Mouse (Mus musculus): ENCODE results near the gene Endou. TPM values are rescaled to one million over a fixed set of nuclear protein-coding genes. Genes with fewer than 3 reads are reported as not detected.

Endou gene
- polyA plus RNA-seq, 1 experiment from 2014 or later = 0.86 TPM

DNA sequence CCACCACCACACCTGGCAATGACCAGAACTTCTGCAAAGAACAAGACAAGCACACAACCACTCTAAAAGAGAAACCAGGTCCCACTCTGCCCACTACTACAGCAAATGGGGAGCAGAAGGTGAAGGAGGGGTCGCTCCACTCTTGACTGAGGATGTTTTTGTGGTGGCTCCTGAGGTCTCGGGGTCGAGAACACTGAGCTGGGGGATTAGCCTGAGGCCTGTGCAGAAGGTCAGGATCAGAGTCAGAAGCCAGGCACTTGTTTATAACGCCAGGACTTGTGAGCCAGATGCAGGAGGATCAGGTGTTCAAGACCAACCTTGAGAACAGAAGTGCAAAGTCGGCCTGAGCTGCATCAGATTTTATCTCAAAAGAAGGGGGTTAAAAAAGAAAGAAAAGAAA, 3.6 kb downstream of the Endou start:
- no peaks in the 10 kb centered on the region for H3K36me3 ChIP-seq
- no peak overlapping the region for H3K4me2 ChIP-seq
- no peak overlapping the region for H3K27ac ChIP-seq
- no peaks in the 10 kb centered on the region; the same call in 1 of the 2 replicates for H3K9me3 ChIP-seq (replicated peaks)
- no peaks in the 10 kb centered on the region for H3K27me3 ChIP-seq
- H3K9ac ChIP-seq = no peak overlapping the region
- H3K4me3 ChIP-seq = no peak overlapping the region
- WGBS = 70% methylated on average over 5 of the region's 5 CpGs
- H3K4me1 ChIP-seq (replicated peaks) = peaks cover 6% of the 10 kb centered on the region; the same call in 1 of the 2 replicates
- ATAC-seq (replicated peaks; ENCODE audit: insufficient number of reproducible peaks, insufficient read depth, low FRiP score, low read depth) = no peak

DNA sequence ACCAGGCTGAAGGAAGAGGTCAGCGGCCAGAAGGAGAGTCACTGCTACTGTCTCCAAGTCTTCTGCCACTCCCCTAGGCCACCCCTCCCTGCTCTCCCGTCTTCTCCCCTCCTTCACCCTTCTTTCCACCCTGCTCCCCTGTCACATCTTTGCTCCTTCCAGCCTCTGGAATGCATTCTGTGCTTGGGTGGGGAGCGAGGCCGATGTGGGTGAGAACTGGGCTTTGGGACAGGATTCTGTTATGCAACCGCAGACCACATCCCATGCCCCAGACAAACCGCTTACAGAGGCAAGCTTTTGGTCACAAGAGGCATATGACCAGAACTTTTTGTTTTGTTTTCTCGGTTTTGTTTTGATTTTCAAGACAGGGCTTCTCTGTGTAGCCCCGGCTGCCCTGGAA, 4.1 kb downstream of the Endou start:
- Histone ChIP-seq H3K4me3 (no peak overlapping the region), H3K9me3 (replicated peaks) (no peaks in the 10 kb centered on the region), H3K9ac (no peak overlapping the region), H3K27me3 (no peaks in the 10 kb centered on the region), H3K27ac (no peak overlapping the region), H3K36me3 (no peaks in the 10 kb centered on the region), H3K4me2 (no peak overlapping the region), H3K4me1 (replicated peaks) (peaks cover 6% of the 10 kb centered on the region; the same call in 1 of the 2 replicates)
- WGBS = 58% methylated on average over 8 of the region's 8 CpGs
- no peak for ATAC-seq (replicated peaks; ENCODE audit: insufficient number of reproducible peaks, insufficient read depth, low FRiP score, low read depth)

DNA sequence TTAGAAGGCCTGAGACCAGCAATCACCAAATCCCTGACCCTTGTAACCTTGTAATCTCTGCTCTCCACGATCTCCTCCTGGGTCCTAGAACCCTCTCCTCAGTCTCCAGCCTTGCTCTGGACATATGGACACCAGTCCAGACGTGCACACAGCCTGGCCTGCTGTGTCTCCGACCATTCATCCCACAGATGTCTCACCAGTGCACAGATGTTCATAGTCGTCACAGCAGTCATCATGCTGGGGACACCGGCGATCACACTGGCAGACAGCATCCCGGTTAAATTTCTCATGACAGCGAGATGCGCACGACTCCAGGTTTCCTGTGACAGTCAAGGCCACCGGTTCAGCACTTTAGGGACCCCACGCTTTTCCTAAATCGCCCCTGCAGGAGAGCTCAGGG, 4.8 kb downstream of the Endou start:
- Histone ChIP-seq H3K4me2 (no peak overlapping the region), H3K4me1 (replicated peaks) (peaks cover 6% of the 10 kb centered on the region), H3K36me3 (no peaks in the 10 kb centered on the region), H3K9me3 (replicated peaks) (no peaks in the 10 kb centered on the region), H3K27me3 (no peaks in the 10 kb centered on the region), H3K27ac (no peak overlapping the region), H3K4me3 (no peak overlapping the region), H3K9ac (no peak overlapping the region)
- no peak for ATAC-seq (replicated peaks; ENCODE audit: insufficient number of reproducible peaks, insufficient read depth, low FRiP score, low read depth)
- WGBS = 78% methylated on average over 13 of the region's 13 CpGs

DNA sequence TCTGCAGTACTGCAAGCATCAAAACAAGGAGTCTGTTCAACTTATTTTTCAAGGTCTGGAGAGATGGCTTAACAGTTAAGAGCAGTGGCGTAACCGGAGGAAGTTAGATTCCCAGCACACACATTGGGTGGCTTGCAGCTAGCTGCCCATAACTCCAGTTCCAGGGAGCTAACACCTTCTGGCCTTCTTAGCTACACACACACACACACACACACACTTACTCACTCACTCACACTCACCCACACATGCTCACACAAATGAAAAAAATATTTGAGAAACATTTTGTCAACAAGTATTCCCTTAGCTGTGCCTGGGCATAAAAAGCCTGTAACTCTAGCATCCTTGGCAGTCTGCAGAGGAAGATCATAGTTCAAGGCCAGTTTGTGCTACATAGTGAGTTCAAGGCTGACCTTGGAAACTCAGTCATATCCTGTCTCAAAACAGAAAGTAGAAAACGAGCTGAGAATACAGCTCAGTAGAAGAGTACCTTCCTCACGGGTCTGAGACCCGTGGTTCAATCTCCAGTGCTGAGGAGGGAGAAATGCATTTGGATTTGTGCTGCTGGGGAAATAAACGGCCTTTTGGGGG, 5.8 kb downstream of the Endou start:
- H3K9ac ChIP-seq = no peak overlapping the region
- no peaks in the 10 kb centered on the region for H3K36me3 ChIP-seq
- H3K9me3 ChIP-seq (replicated peaks) = no peaks in the 10 kb centered on the region
- no peak overlapping the region for H3K4me2 ChIP-seq
- ATAC-seq (replicated peaks; ENCODE audit: insufficient number of reproducible peaks, insufficient read depth, low FRiP score, low read depth) = no peak
- H3K27ac ChIP-seq = no peak overlapping the region
- 73% methylated on average over 6 of the region's 6 CpGs for WGBS
- peaks cover 10% of the 10 kb centered on the region for H3K4me1 ChIP-seq (replicated peaks)
- H3K4me3 ChIP-seq = no peak overlapping the region
- H3K27me3 ChIP-seq = no peaks in the 10 kb centered on the region

DNA sequence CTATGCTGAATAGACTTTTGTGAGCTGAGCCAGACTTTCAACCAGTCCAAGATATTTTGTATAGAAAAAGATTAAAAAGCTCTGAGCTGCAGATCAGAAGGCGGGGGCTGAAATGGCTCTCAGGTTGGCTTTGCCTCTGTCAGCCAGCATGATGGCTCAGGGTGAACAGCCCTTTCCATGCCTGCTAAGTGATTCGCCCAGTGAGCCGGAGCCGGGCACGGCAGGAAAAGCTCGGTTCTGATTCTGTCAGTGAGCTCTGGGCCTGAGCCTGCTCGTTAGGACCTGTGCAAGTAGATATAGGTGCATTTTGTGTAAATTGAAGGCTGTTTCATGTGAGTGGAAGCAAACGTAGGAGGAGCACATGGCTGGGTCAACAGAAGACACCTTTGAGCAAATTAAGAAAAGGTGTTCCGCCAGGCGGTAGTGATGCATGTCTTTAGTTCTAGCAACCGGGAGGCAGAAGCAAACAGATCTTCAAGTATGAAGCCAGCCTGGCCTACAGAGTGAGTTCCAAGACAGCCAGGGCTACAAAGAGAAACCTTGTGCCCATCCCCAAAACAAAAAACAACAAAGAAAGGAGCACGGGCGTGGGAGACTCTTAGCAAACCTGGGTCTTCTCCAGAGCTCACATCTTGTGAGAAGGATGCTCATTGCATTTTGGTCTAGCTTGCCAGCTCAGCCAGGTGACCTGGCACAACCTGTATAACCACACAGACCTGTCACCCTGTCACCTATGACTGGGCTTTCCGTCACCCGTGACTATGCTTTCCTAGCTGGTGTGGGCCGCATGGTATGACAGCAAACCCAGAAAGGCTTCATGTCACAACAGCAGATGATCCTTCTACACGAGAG, 6.6 kb downstream of the Endou start:
- H3K4me3 ChIP-seq = no peak overlapping the region
- ATAC-seq (replicated peaks; ENCODE audit: insufficient number of reproducible peaks, insufficient read depth, low FRiP score, low read depth) = no peak
- no peak overlapping the region for H3K27ac ChIP-seq
- no peak overlapping the region for H3K4me2 ChIP-seq
- H3K27me3 ChIP-seq = no peaks in the 10 kb centered on the region
- no peaks in the 10 kb centered on the region for H3K9me3 ChIP-seq (replicated peaks)
- H3K9ac ChIP-seq = no peak overlapping the region
- peaks cover 15% of the 10 kb centered on the region for H3K4me1 ChIP-seq (replicated peaks)
- WGBS = 86% methylated on average over 17 of the region's 17 CpGs
- H3K36me3 ChIP-seq = no peaks in the 10 kb centered on the region

DNA sequence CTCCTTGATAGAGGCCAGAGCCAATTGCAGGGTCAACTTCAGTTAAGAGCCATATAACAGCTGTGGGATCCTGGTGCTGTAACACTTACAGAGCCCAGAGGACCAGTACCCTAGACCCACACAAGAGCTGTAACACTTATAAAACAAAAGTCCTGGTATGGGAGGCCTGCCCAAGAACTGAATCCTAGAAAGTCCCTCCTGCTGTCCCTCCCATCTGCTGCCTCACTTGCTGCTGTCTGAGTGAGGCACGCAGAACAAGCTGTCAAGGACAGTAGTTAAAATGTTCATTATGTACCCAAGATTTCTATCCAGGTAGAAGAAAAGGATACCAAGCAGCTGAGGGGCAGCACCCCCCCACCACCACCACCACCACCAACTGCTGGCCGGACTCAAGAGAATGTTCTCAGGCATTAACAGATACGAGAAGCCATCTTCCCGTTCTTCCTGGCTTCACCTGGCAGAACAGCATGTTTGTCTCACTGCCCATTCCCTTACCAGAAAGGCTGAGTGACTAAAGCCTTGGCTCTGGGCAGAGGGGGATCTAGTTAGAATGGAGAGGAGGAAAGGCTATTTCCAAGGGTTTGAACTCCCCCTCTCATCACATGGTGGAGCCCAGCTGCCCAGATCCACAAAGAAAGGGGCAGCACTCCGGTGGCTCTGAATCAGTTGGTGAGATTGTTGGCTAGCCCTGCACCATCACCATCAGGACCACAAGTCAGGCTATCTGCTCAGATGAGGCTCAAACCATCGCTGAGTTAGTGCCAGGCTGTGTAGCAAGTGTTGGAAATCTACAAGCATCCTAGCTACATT, 7.4 kb downstream of the Endou start:
- Histone ChIP-seq H3K27ac (no peak overlapping the region), H3K36me3 (no peaks in the 10 kb centered on the region), H3K9me3 (replicated peaks) (no peaks in the 10 kb centered on the region), H3K4me3 (no peak overlapping the region), H3K9ac (no peak overlapping the region), H3K4me1 (replicated peaks) (peaks cover 16% of the 10 kb centered on the region), H3K27me3 (no peaks in the 10 kb centered on the region), H3K4me2 (no peak overlapping the region)
- 83% methylated on average over 6 of the region's 6 CpGs for WGBS
- no peak for ATAC-seq (replicated peaks; ENCODE audit: insufficient number of reproducible peaks, insufficient read depth, low FRiP score, low read depth)

DNA sequence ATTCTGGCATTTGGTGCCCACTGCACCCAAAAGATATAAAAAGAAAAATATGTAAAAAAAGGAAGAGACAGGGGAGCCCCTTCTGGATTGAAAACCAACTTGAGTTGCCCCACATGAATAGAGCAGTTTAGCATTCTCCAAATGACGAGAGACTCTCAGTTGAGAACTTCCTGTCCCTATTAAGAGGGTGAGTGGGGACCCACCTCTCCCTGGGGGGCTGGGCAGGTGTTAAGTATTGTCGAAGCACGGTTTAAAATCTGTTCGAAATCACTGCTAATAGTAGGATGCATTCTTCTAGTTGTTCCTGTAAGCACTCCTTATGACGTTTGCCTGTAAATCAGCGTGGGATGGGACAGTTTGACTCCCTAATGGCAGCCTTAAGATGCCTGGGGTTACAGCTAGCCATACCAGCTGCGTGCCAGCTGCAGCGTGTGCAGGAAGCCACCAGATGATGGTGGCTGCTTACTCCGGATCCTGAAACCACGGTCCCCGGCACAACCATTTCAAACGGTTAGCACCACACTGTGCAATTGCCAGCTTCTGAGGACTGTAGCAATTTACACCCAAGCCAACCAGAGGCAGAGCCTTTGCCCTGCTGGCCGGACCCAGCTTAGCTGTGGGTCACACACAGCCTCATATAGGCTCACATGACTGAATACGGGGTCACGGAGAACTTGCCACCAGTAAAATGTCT, 10.0 kb downstream of the Endou start:
- Histone ChIP-seq H3K27me3 (no peaks in the 10 kb centered on the region), H3K9me3 (replicated peaks) (no peaks in the 10 kb centered on the region), H3K27ac (peak overlapping the region; percentile 76; the same call in 1 of the 2 replicates), H3K4me2 (no peak overlapping the region), H3K36me3 (no peaks in the 10 kb centered on the region), H3K9ac (no peak overlapping the region), H3K4me3 (no peak overlapping the region), H3K4me1 (replicated peaks) (peaks cover 21% of the 10 kb centered on the region)
- WGBS = 72% methylated on average over 15 of the region's 15 CpGs
- ATAC-seq (replicated peaks; ENCODE audit: insufficient number of reproducible peaks, insufficient read depth, low FRiP score, low read depth) = no peak

DNA sequence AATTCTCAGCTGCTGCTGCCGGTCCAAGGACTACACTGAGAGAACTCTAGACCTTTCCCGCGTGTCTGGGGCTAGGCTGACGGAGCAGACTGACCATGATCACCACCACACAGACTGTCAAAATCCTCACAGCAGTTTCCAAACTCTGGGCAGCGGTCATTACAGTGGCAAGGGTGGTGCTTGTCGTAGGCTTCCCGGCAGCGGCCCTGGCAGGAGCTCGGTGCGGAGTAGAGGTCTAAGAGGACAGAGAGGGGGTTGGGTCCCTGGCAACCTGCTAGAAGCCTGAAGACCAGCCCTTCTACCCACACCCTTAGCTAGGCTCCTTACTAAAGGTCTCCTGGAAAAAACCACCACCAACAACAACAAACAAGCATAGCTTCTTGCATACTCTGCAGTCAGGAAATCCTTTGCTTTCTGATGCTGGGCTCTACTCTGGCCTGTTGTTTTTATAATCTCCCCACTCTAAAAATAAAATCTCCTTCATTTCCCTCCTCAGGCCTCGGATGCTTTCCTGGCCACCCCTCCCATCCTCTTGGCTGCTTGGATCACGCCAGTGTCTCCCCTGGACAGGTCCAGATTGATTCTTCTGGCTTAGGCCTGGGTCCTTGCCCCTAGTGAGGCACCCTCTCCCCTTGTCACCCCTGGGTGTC, 11.0 kb downstream of the Endou start:
- Histone ChIP-seq H3K4me2 (peak overlapping the region; percentile 34), H3K36me3 (no peaks in the 10 kb centered on the region), H3K9ac (no peak overlapping the region), H3K27me3 (no peaks in the 10 kb centered on the region), H3K4me1 (replicated peaks) (peaks cover 21% of the 10 kb centered on the region), H3K4me3 (no peak overlapping the region), H3K9me3 (replicated peaks) (no peaks in the 10 kb centered on the region), H3K27ac (peak overlapping the region; percentile 76)
- peak; percentile 24; the same call in 1 of the 2 replicates for ATAC-seq (replicated peaks; ENCODE audit: insufficient number of reproducible peaks, insufficient read depth, low FRiP score, low read depth)
- WGBS = 57% methylated on average over 12 of the region's 12 CpGs

DNA sequence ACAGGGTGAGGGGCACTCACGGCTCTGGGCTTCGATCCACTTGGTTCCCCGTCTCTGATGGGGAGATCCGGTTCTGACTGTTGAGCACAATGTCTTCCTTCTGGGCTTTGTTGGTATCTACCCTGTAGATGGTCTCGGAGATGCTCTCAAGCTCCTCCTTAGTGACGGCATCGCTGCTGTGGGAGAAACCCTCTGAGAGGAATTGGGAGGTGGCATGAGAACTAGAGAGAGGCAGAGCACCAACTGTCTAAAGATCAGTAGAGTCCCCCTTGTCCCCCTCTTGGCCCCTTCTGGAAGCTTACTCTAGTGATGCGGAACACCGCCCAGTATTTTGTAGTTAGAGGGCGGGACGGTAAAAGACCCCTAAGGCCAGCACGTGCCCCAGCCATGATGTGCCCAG, 11.6 kb downstream of the Endou start:
- Histone ChIP-seq H3K27ac (peak overlapping the region; percentile 76), H3K9ac (no peak overlapping the region), H3K36me3 (no peaks in the 10 kb centered on the region), H3K9me3 (replicated peaks) (no peaks in the 10 kb centered on the region), H3K27me3 (no peaks in the 10 kb centered on the region), H3K4me3 (no peak overlapping the region), H3K4me1 (replicated peaks) (peaks cover 21% of the 10 kb centered on the region), H3K4me2 (no peak overlapping the region)
- no peak for ATAC-seq (replicated peaks; ENCODE audit: insufficient number of reproducible peaks, insufficient read depth, low FRiP score, low read depth)
- 92% methylated on average over 12 of the region's 12 CpGs for WGBS

DNA sequence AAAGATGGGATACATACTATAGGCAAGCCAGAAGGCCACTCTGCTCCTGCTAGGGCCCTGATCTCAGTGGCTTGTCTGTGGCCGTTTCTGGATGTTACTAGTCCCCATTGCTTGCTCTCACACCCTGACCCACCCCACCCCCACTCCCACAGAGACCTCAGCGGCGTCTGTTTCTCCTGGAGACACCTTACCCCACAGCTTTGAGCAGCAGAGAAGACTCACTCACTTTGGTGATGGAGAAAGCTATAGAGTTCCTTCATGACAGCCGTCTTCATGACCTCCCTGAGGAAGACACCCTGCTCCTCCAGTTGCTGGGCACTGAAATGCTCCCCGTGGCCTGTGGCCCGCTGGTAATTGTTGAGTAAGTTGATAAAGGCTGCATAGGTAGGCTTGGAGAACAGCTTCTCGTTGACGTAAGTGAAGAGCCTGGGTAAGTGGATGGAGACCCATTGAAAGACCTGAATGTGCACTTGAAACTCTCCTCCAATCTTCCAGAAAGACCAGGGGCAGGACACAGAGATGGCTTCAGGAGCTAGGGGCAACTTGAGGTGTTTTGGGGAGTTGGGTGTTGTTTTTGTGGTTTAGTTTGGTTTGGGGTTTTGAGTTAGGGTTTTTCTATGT, 12.5 kb downstream of the Endou start:
- H3K4me2 ChIP-seq = no peak overlapping the region
- H3K4me3 ChIP-seq = no peak overlapping the region
- H3K36me3 ChIP-seq = no peaks in the 10 kb centered on the region
- H3K4me1 ChIP-seq (replicated peaks) = peaks cover 22% of the 10 kb centered on the region
- 78% methylated on average over 8 of the region's 8 CpGs for WGBS
- H3K27ac ChIP-seq = no peak overlapping the region
- no peak overlapping the region for H3K9ac ChIP-seq
- ATAC-seq (replicated peaks; ENCODE audit: insufficient number of reproducible peaks, insufficient read depth, low FRiP score, low read depth) = no peak
- no peaks in the 10 kb centered on the region for H3K27me3 ChIP-seq
- H3K9me3 ChIP-seq (replicated peaks) = no peaks in the 10 kb centered on the region

All from heart, embryonic 15.5 days (tissue).